Mouse (Mus musculus): ENCODE data around the gene Mlf1. TPM values are rescaled to one million over a fixed set of nuclear protein-coding genes. Genes with fewer than 3 reads are reported as not detected.
A peak's percentile ranks its signal among the peaks of the same experiment; 100 is the strongest.

Gene Mlf1
- polyA plus RNA-seq, 1 experiment from 2014 or later = 17.9 TPM

DNA sequence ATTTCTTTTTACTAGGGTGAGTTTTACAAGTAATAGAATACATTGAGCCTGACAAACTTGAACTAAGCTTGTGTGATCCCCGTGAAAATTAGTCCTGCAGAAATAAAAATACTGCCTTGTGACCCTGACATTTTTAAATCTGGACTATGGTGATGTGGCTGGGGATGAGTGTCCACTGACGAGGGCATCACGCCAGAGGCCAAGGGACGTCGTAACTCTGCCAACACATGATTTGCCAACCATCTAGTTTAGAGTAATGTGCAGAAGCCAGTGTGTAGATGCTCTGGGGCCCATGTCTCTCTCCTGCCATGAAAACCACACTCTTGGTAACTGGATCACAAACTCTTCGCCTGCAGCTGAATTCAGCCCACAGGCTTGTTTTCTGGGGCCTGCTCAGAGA, 6.4 kb upstream of the Mlf1 start:
- Histone ChIP-seq H3K4me2 (no peak overlapping the region), H3K9me3 (replicated peaks) (no peaks in the 10 kb centered on the region), H3K4me3 (replicated peaks) (no peak overlapping the region), H3K4me1 (no peaks in the 10 kb centered on the region), H3K27ac (replicated peaks) (no peak overlapping the region), H3K27me3 (replicated peaks) (peaks cover 22% of the 10 kb centered on the region), H3K36me3 (no peaks in the 10 kb centered on the region), H3K9ac (replicated peaks) (no peak overlapping the region)
- 86% methylated on average over 6 of the region's 6 CpGs for WGBS
- no peak for ATAC-seq (ENCODE audit: low FRiP score)

DNA sequence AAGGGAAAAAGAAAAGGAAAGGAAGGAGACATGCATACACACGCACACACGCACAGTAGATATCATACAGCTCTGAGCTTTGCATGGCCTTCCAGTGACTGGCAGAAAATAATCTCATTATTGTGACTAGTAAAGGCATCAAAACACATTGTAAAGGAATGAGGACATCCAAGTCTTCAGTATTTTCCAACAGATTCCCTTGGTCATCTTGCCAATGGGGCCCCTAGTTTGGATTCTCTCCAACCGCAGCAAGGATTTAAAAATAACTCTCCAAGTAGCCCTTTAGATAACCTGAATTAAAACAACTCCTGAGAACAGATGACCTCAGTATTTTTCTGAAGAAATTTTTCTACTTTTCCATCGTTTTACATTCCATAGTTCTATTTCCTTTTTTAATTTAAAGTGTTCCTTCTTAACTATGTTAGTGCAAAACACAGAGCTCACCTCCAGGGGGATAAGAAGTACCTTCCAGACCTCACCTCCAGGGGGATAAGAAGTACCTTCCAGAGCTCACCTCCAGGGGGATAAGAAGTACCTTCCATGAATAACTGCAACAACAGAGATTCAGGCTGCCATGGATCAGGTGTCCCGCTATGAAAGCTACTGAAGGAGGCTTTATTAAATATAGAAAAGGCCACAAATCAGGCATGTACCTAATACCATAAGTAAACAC, 4.4 kb upstream of the Mlf1 start:
- Histone ChIP-seq H3K4me1 (0 out of 2 replicates have a peak, but pooled peaks cover 5% of the 10 kb centered on the region), H3K27me3 (replicated peaks) (peaks cover 31% of the 10 kb centered on the region), H3K4me2 (no peak overlapping the region), H3K4me3 (replicated peaks) (no peak overlapping the region), H3K9me3 (replicated peaks) (no peaks in the 10 kb centered on the region), H3K9ac (replicated peaks) (no peak overlapping the region), H3K27ac (replicated peaks) (no peak overlapping the region), H3K36me3 (no peaks in the 10 kb centered on the region)
- ATAC-seq (ENCODE audit: low FRiP score) = no peak
- 84% methylated on average over 5 of the region's 5 CpGs for WGBS

DNA sequence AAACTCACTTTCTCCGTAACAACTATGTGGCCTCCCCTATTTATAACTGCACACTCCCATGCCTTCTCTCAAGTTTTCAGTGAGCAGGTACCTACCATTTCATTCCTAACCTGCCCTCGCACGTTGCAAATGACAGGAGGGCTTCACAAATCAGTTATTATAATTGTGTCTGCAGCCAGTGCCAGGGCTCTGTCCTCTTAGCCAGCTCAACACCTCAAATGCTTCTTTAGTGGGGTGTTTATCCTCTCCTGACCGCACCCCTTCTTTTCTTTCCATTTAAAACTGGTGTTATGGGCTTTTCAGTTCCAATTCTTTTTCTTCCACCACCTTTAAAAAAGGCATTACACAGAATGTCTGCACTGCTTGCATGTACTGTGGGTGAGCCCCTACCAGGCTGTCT, 1.7 kb upstream of the Mlf1 start:
- no peak overlapping the region for H3K27ac ChIP-seq (replicated peaks)
- peaks cover 33% of the 10 kb centered on the region for H3K27me3 ChIP-seq (replicated peaks)
- no peak overlapping the region for H3K9ac ChIP-seq (replicated peaks)
- no peak overlapping the region for H3K4me2 ChIP-seq
- whole genome bisulfite sequencing = 78% methylated on average over 4 of the region's 4 CpGs
- H3K36me3 ChIP-seq = no peaks in the 10 kb centered on the region
- no peak overlapping the region for H3K4me3 ChIP-seq (replicated peaks)
- H3K9me3 ChIP-seq (replicated peaks) = no peaks in the 10 kb centered on the region
- 0 out of 2 replicates have a peak, but pooled peaks cover 5% of the 10 kb centered on the region for H3K4me1 ChIP-seq
- no peak for ATAC-seq (ENCODE audit: low FRiP score)

DNA sequence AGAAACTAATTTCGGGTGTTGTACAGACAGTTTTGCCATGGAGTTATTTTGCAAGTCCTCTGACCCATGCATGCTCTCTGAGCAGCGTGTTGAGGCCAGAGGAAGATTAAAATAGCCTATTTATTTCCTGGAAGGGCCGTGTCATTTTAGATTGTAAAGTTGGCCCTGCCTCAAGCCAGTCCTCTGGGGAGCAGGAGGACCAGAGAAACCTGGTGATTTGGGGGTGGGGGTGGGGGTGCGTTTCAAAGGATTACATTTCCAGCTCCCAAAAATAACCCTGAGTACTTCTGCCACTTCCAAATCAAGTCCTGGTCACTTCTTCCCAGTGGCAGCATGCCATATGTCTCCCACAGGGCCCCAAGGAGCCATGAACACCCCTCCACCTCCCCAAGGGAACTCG, 1.1 kb upstream of the Mlf1 start:
- H3K27ac ChIP-seq (replicated peaks) = no peak overlapping the region
- H3K36me3 ChIP-seq = no peaks in the 10 kb centered on the region
- no peak overlapping the region for H3K4me3 ChIP-seq (replicated peaks)
- no peak overlapping the region for H3K9ac ChIP-seq (replicated peaks)
- H3K27me3 ChIP-seq (replicated peaks) = peaks cover 33% of the 10 kb centered on the region
- no peak for ATAC-seq (ENCODE audit: low FRiP score)
- H3K4me1 ChIP-seq = 0 out of 2 replicates have a peak, but pooled peaks cover 5% of the 10 kb centered on the region
- WGBS = 62% methylated on average over 5 of the region's 5 CpGs
- H3K4me2 ChIP-seq = no peak overlapping the region
- H3K9me3 ChIP-seq (replicated peaks) = no peaks in the 10 kb centered on the region

DNA sequence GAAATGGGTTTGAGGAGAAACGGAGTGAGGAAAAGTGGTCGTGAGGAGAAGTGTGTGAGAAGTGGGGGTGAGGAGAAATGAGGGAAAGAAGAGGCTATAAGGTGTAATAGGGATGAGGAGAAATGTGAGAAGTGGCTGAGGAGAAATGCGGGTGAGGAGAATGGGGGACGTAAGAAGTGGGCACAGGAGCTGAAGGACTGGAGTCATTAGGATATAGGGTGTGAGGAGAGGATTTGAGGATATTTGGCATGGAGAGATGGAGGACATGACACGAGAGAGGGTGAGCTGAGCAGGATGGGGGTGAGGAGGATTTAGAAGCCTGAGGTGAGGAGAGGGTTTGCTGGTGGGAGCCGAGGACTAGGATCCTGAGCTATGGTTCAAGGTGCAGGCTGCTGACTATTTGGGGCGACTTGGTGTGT, 472 bp downstream of the Mlf1 start:
- 30% methylated on average over 7 of the region's 7 CpGs for WGBS
- Histone ChIP-seq H3K4me1 (0 out of 2 replicates have a peak, but pooled peaks cover 5% of the 10 kb centered on the region), H3K4me2 (peak overlapping the region; percentile 93), H3K9ac (replicated peaks) (peak overlapping the region; percentile 60), H3K27me3 (replicated peaks) (peaks cover 33% of the 10 kb centered on the region), H3K36me3 (no peaks in the 10 kb centered on the region), H3K4me3 (replicated peaks) (peak overlapping the region; percentile 56), H3K9me3 (replicated peaks) (no peaks in the 10 kb centered on the region), H3K27ac (replicated peaks) (no peak overlapping the region)
- ATAC-seq (ENCODE audit: low FRiP score) = peak; percentile 74

DNA sequence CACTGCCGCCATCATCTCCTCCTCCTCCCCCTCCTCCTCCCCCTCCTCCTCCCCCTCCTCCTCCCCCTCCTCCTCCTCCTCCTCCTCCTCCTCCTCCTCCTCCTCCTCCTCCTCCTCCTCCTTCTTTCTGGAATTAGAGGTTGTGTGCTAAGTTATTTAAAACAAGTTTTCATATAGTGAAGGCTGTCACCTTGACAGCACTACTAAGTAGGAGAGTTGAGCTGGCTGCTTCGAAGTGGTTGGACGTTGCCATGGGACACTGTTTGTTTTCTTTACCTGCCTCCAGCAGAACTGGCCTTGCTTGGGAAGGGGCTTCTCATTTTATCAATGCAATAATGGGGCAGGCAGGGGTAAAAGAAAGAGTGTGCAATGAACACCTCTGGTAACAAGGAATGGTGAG, 1.2 kb downstream of the Mlf1 start, which contains the start of gene Gm17402:
Gene Gm17402 (minus strand): TSS at position 101 of the 400 bp plus-strand sequence.
- peak within 1 kb of the TSS; percentile 60 for H3K9ac ChIP-seq (replicated peaks)
- peak within 1 kb of the TSS; percentile 56 for H3K4me3 ChIP-seq (replicated peaks)
- H3K4me1 ChIP-seq = 0 out of 2 replicates have a peak, but pooled peaks cover 5% of the 10 kb centered on the region
- no peak for ATAC-seq (ENCODE audit: low FRiP score)
- H3K4me2 ChIP-seq = peak within 1 kb of the TSS; percentile 93
- peaks cover 30% of the 10 kb centered on the region for H3K27me3 ChIP-seq (replicated peaks)
- no peak within 1 kb of the TSS for H3K27ac ChIP-seq (replicated peaks)
- no peaks in the 10 kb centered on the region for H3K36me3 ChIP-seq
- no peaks in the 10 kb centered on the region for H3K9me3 ChIP-seq (replicated peaks)
- 69% methylated on average over 3 of the region's 3 CpGs for WGBS

DNA sequence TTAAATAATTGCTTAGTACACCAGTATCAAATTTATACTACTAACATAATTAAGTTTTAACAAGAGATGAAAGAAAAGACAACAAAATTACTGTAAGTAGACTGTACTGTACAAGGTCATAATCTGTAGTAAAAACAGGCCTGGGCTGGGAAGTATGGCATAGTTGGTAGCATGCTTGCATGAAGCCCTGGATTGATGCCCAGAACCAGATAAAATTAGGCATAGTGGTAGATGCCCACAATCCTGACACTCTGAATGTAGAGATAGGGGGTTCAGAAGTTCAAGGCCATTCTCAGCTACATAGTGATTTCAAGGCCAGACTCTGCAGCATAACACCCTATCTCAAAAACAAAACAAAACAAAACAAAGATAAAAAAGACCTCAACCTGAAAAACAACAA, 4.3 kb downstream of the Mlf1 start:
- Histone ChIP-seq H3K4me1 (0 out of 2 replicates have a peak, but pooled peaks cover 5% of the 10 kb centered on the region), H3K9ac (replicated peaks) (no peak overlapping the region), H3K4me3 (replicated peaks) (no peak overlapping the region), H3K36me3 (no peaks in the 10 kb centered on the region), H3K27ac (replicated peaks) (no peak overlapping the region), H3K4me2 (no peak overlapping the region), H3K9me3 (replicated peaks) (no peaks in the 10 kb centered on the region), H3K27me3 (replicated peaks) (peaks cover 4% of the 10 kb centered on the region; the same call in 1 of the 2 replicates)
- no peak for ATAC-seq (ENCODE audit: low FRiP score)

DNA sequence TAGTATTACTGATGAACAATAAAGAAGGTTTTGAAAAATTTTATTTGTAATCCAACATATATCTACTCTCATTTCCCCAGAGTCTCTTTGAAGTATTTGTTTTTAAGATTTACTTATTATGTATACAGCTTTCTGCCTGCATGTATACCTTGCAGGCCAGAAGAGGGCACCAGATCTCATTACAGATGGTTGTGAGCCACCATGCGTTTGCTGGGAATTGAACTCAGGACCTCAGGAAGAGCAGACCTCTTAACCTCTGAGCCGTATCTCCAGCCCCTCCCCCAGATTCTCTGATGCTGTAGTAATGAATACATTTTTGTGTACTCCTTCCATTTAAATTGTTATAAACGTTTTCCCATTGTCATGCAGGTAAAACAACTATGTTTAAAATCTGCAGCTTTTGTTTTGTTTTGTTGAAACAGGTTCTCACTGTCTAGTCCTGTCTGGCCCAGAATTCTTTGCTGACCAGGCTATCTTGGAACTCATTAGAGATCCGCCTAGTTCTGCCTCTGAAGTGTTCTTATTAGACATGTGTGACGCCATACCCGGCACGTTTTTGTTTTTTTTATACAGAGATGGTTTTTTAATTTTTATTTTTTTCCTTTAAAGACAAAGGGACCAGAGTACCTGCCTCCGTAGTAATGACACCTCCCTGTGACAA, 55.6 kb downstream of the Mlf1 start:
- 38% methylated on average over 8 of the region's 8 CpGs for WGBS
- Histone ChIP-seq H3K9me3 (replicated peaks) (no peaks in the 10 kb centered on the region), H3K27me3 (replicated peaks) (no peaks in the 10 kb centered on the region), H3K4me2 (peak overlapping the region; percentile 74), H3K27ac (replicated peaks) (no peak overlapping the region), H3K9ac (replicated peaks) (peak overlapping the region; percentile 26; the same call in 1 of the 2 replicates), H3K4me3 (replicated peaks) (peak overlapping the region; percentile 100), H3K4me1 (peaks cover 10% of the 10 kb centered on the region), H3K36me3 (peaks cover 25% of the 10 kb centered on the region)
- peak; percentile 60; the same call in 1 of the 2 replicates for ATAC-seq (ENCODE audit: low FRiP score)

DNA sequence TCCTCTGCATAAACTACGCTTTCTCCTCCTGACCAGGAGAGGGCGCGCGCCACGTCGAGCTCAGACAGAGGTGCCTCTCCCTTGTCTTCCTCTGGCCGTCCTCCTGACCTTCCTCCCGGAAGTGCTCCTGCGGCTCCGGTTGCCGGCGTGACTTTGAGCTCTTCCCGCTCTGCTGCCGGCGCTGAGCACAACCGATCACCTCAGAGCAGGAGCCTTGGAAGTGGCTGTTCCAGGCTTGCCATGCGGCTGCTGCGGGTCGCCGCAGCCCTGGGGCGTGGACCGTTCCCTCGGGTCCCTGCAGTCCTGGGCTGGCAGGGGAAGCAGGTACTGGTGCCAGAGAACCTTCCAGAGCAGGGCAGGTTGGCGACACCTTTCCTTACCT, 56.1 kb downstream of the Mlf1 start, which contains the start of gene Gfm1:
Gene Gfm1 (plus strand): TSS at position 98 of the 382 bp plus-strand sequence.
- WGBS = under 1% methylated on average over 24 of the region's 24 CpGs
- Histone ChIP-seq H3K4me3 (replicated peaks) (peak within 1 kb of the TSS; percentile 100), H3K4me2 (peak within 1 kb of the TSS; percentile 74), H3K27ac (replicated peaks) (0 out of 2 replicates have a peak within 1 kb of the TSS, but pooled peaks have one; percentile 62), H3K4me1 (peaks cover 10% of the 10 kb centered on the region), H3K27me3 (replicated peaks) (no peaks in the 10 kb centered on the region), H3K9ac (replicated peaks) (peak within 1 kb of the TSS; percentile 92), H3K9me3 (replicated peaks) (no peaks in the 10 kb centered on the region), H3K36me3 (peaks cover 28% of the 10 kb centered on the region)
- peak; percentile 98 for ATAC-seq (ENCODE audit: low FRiP score)

DNA sequence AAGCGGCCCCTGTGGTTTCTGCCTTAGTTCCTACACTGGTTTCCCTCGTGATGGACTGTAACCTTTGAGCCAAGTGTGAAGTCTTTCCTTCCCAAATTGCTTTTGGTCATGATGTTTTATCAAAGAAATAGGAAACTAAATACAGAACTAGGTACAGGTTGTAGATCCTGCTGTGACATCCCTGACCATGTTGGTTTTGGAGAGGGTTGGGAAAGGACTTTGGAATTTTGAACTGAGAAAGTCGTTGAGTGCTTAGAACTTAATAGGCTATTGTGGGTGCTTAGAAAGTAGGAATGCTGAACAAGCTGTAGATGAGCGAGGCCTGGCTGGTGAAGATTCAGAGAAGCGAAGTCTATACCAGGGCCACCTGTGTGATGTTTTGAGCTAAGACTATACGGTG, 60.1 kb downstream of the Mlf1 start:
- Histone ChIP-seq H3K9me3 (replicated peaks) (no peaks in the 10 kb centered on the region), H3K27me3 (replicated peaks) (no peaks in the 10 kb centered on the region), H3K27ac (replicated peaks) (no peak overlapping the region), H3K4me1 (peaks cover 10% of the 10 kb centered on the region), H3K36me3 (peaks cover 63% of the 10 kb centered on the region), H3K4me3 (replicated peaks) (no peak overlapping the region), H3K4me2 (no peak overlapping the region), H3K9ac (replicated peaks) (no peak overlapping the region)
- no peak for ATAC-seq (ENCODE audit: low FRiP score)
- 96% methylated on average over 6 of the region's 6 CpGs for WGBS

DNA sequence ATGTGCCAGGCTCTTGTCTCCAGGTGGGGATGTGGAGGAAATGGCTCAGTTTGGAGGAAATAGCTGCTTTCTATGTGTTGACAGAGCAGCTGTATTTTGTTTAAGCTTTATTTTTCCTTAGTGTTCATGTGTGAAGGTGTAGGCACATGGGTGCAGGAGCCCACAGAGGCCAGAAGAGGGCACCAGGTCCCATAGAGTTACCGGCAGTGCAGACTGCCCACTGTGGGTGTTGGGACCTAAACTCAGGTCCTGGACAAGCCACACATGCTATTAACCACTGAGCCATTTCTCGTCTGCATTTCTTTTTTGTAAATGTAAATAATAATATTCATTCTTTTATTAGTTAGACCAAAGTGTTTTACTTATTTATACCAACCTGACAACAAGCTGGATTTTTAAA, 73.2 kb downstream of the Mlf1 start:
- ATAC-seq (ENCODE audit: low FRiP score) = no peak
- H3K4me3 ChIP-seq (replicated peaks) = no peak overlapping the region
- no peaks in the 10 kb centered on the region for H3K27me3 ChIP-seq (replicated peaks)
- peaks cover 74% of the 10 kb centered on the region for H3K36me3 ChIP-seq
- no peaks in the 10 kb centered on the region for H3K4me1 ChIP-seq
- H3K4me2 ChIP-seq = no peak overlapping the region
- WGBS = 93% methylated on average over 2 of the region's 2 CpGs
- no peak overlapping the region for H3K9ac ChIP-seq (replicated peaks)
- H3K9me3 ChIP-seq (replicated peaks) = no peaks in the 10 kb centered on the region
- H3K27ac ChIP-seq (replicated peaks) = no peak overlapping the region
